Mouse (Mus musculus): Measurements from ENCODE around the gene Lsp1. TPM values are rescaled to one million over a fixed set of nuclear protein-coding genes. Genes with fewer than 3 reads are reported as not detected.
A peak's percentile ranks its signal among the peaks of the same experiment; 100 is the strongest.

Gene Lsp1
- total RNA-seq, 2 experiments from 2014 or later = 25.8 to 47.3 TPM

DNA sequence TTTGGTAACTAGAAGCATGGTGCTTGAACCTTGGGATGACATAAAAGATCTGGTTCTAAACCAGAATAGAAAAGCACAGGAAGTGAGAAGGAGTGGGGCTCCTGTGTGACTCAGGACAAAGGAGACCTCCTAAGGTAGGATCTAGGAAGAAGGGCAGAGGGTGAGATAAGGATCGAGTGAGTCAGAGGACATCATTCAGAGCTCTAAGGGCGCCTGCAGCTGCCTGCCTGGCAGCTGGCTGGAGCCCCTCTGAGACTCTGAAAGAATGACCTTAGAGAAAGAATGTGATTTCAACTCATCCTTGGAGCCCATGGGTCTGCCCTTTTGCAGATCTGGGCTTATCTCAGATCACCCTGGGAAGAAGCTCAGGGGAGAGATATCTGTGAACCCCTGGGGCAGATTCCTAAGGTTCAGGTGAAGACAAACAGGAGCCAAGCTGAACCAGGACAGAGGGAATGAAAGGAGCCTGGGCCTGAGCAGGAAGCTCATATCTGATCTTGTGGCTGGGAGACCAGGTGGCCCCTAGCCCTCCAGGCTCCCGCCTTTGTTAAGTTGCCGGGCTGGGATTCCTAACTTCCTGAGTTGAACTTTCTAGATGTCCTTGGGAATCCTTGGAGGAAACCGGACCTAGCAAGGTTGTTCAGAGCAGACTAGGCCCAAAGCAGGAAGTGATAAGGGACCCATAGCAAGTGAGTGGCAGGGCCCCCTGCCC lies 38.6 kb downstream of the Lsp1 start:
- no peak for TF ChIP-seq CTCF (IDR thresholded peaks at IDR 0.05)
- intact Hi-C loops (cut with DNase I) = no loop called here

GRCm38 (mm10) chr7:142500032-142500431 lies 39.4 kb downstream of the Lsp1 start:
- intact Hi-C loops (cut with DNase I) = no loop called here
- H3K4me3 ChIP-seq = peak overlapping the region; percentile 86
- DNase-seq = peak; percentile 90
- TF ChIP-seq CTCF (IDR thresholded peaks at IDR 0.05) = no peak
- peak overlapping the region; percentile 98 for H3K27ac ChIP-seq

More for the DNA sequence above, 38.6 kb downstream of the Lsp1 start:
- Histone ChIP-seq H3K4me3 (peak overlapping the region; percentile 86), H3K27ac (peak overlapping the region; percentile 98)
- DNase-seq = no peak

GRCm38 (mm10) chr7:142503206-142503605 lies 42.6 kb downstream of the Lsp1 start:
- intact Hi-C loops (cut with DNase I) = no loop called here
- Histone ChIP-seq H3K4me3 (peak overlapping the region; percentile 86), H3K27ac (peak overlapping the region; percentile 98)
- TF ChIP-seq CTCF (IDR thresholded peaks at IDR 0.05) = no peak
- peak; percentile 54 for DNase-seq

- intact Hi-C loops (cut with DNase I) = no loop called here
- Histone ChIP-seq H3K4me3 (peak overlapping the region; percentile 86), H3K27ac (peak overlapping the region; percentile 98)
- TF ChIP-seq CTCF (IDR thresholded peaks at IDR 0.05) = no peak
- peak; percentile 82 for DNase-seq
Measured at GRCm38 (mm10) chr7:142505942-142506341, 45.3 kb downstream of the Lsp1 start.

- DNase-seq = peak; percentile 66
- H3K4me3 ChIP-seq = peak overlapping the region; percentile 86
- intact Hi-C loops (cut with DNase I) = no loop called here
- no peak for TF ChIP-seq CTCF (IDR thresholded peaks at IDR 0.05)
- H3K27ac ChIP-seq = peak overlapping the region; percentile 98
Measured at GRCm38 (mm10) chr7:142506501-142506900, 45.9 kb downstream of the Lsp1 start.

- no peak for TF ChIP-seq CTCF (IDR thresholded peaks at IDR 0.05)
- intact Hi-C loops (cut with DNase I) = no loop called here
- Histone ChIP-seq H3K27ac (peak overlapping the region; percentile 98), H3K4me3 (peak overlapping the region; percentile 86)
- peak; percentile 47 for DNase-seq
Measured at GRCm38 (mm10) chr7:142507453-142507852, 46.8 kb downstream of the Lsp1 start.

- Histone ChIP-seq H3K4me3 (peak overlapping the region; percentile 86), H3K27ac (peak overlapping the region; percentile 70)
- peak; percentile 65 for DNase-seq
- intact Hi-C loops (cut with DNase I) = no loop called here
- no peak for TF ChIP-seq CTCF (IDR thresholded peaks at IDR 0.05)
Measured at GRCm38 (mm10) chr7:142509518-142509917, 48.9 kb downstream of the Lsp1 start.

DNA sequence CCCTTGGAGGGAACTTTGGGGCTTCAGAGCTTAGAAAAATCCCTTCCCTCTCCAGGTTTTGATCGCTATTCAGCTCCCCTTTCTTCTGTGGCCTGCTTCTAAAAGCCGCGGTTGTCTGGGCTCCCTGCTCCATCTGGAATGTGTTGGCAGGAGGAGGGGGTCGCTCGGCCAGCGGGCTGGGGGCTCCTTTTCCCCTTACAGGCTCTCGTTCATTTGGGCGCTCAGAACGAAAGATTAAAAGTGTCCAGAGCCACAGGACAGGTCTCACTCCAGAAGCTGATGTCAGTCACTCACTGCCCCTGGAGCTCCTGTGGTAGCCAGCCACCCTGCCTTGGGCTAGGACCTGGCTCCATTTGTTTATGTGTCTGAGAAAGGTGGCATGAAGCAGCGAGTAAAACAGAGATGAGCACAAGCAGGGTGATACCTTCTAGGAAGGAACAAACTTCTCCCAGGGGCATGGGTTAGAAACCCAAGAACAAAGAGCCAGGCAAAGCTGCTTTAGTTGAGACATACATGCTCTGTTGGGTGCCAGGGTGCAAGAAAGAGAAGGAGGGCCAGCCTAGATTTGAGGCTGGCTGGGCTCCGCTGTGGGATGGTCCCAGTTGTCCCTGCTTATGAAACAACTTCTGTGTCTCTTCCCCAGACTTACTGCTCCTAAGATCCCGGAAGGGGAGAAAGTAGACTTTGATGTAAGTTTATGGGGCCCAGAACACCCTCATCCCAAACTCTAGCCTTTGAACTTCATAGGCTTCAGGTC lies 49.6 kb downstream of the Lsp1 start:
- intact Hi-C loops (cut with DNase I) = no loop called here
- Histone ChIP-seq H3K4me3 (peak overlapping the region; percentile 11; the same call in 1 of the 2 replicates), H3K27ac (peak overlapping the region; percentile 70)
- DNase-seq = peak; percentile 43
- TF ChIP-seq CTCF (IDR thresholded peaks at IDR 0.05) = no peak

DNA sequence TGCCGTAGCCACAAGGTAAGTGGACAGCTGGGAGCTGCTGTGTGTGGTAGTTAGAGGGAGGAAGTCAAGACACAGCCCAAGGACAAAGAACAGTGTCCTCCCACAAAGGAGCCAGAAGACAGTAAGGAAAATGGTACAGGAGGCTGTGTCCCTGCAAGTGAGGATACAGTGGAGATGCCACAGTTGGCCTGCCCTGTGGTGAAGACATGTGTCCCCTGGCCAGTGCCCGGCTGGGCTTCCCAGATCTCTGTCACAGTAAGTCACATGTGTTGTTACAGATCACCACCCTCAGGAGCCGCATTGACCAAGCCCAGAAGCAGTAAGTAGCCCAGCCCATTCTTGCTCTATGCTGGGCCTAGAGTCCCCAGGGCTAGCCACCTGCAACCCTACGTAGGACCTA lies 53.4 kb downstream of the Lsp1 start:
- peak; percentile 39 for DNase-seq
- Histone ChIP-seq H3K4me3 (no peak overlapping the region), H3K27ac (peak overlapping the region; percentile 55)
- intact Hi-C loops (cut with DNase I) = no loop called here
- TF ChIP-seq CTCF (IDR thresholded peaks at IDR 0.05) = no peak

DNA sequence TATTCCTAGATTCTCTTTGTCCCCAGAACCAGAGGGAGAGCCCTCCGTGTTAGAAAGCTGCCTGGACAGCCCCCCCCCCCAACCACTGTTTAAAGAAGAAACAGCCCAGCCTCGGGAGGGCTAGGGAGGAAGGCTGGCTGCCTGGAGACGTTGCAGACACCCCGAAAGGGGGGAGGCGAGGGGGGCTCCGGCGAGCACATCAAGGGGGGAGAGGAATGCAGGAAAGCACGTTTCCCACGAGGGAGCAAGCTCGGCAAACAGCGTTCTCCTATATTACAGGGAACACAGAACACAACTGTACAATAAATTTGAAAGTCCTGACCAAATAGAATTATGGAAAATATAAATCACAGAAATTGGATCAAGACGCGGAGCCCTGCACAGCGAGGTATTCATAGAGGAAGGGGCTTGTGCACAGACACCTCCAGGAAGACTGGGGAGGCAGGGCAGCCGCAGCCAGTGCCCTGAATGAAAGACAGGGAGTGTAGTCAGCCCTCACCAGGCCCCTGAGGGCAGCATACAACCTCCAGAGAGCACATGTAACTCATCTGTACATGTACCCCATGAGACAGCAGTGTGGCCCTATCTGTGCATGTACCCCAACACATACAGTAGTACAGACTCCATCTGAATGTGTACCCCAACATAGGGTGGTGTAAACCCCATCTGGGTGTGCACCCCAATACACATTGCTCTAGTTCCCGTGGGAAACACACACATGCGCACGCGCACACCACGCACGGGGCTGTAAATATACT lies 55.8 kb downstream of the Lsp1 start:
- peak overlapping the region; percentile 43 for H3K27ac ChIP-seq
- intact Hi-C loops (cut with DNase I) = no loop called here
- TF ChIP-seq CTCF (IDR thresholded peaks at IDR 0.05) = no peak
- no peak overlapping the region for H3K4me3 ChIP-seq
- peak; percentile 70 for DNase-seq

GRCm38 (mm10) chr7:142517531-142517930 lies 56.9 kb downstream of the Lsp1 start:
- intact Hi-C loops (cut with DNase I) = no loop called here
- H3K4me3 ChIP-seq = no peak overlapping the region
- DNase-seq = peak; percentile 63
- no peak overlapping the region; the same call in 1 of the 2 replicates for H3K27ac ChIP-seq
- no peak for TF ChIP-seq CTCF (IDR thresholded peaks at IDR 0.05)

DNA sequence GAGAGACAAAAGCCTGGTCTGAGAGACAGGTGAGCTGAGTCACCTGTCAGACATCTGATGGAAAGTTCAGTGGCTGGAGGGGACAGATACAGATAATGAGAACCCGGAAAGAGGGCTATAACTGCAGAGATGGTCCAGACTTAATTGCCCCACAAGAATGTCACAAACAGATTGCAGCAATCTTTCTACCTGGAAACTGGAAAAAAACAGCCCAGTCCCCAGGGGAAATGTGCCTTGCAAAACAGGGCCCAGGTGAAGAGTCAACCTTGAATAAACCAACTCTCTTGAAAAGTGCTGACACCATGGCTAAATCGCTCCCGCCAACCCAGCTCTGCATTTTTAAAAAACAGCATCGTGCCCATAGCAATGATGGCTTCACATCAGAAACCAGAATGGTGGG lies 59.7 kb downstream of the Lsp1 start:
- intact Hi-C loops (cut with DNase I) = loop anchor here (5.0 kb wide), 2 partner anchors 62 to 152 kb away; no protein-coding TSS in a partner anchor
- no peak for DNase-seq
- Histone ChIP-seq H3K4me3 (no peak overlapping the region), H3K27ac (no peak overlapping the region)
- no peak for TF ChIP-seq CTCF (IDR thresholded peaks at IDR 0.05)

All from gastrocnemius, adult 2 months (tissue).